Mouse (Mus musculus) layer of hippocampus, postnatal 10 days (tissue): ENCODE results near the gene Med19. TPM values are rescaled to one million over a fixed set of nuclear protein-coding genes. Genes with fewer than 3 reads are reported as not detected.
A peak's percentile ranks its signal among the peaks of the same experiment; 100 is the strongest.
"Not testable (repeated sequence)": the region's sequence is repeated elsewhere in the genome, so short reads cannot be mapped to it uniquely, and the experiment has no call there.

ENCODE experiments used
- DNase-seq, 2 experiments: peaks; one replicate each; pipeline ENCODE4 v3.0.0; 2021; ENCODE audit warnings: low spot score in 2 of 2
- total RNA-seq, 2 experiments: library from RNA; stranded (reverse); gene quantifications; 2 replicates each; pipeline ENCODE4 v1.2.3; 2021

Gene Med19
- total RNA-seq, 2 experiments from 2014 or later, result 33.0 to 38.8 TPM

- no peak for DNase-seq
These were observed 12.1 kb upstream of the Med19 start for GRCm38 (mm10) chr2:84666081-84666480.

- DNase-seq, result no peak
These were observed 8.2 kb upstream of the Med19 start for GRCm38 (mm10) chr2:84669828-84670568.

DNA sequence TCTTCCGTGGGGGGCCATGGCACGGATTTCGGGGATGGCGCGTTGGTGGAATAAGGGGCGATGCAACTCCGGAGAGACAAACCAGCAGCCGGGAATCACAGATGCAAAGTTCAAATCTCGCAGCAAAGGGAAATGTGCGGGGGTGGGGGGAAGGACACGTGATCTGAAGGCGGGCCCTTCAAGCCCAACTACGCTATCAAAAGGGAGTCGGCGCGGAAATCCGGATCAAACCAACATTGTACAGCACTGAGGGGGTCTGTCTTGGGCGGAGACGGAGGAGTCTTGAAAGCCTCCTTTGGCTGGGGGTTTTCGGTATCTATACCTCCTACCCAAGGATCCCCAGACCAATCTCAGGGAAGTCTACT lies 7.7 kb upstream of the Med19 start, which contains the start of gene Selenoh:
Gene Selenoh (minus strand): TSS at position 202 of the 365 bp plus-strand sequence.
- DNase-seq, result peak; percentile 82 to 88

GRCm38 (mm10) chr2:84671535-84671934 lies 6.7 kb upstream of the Med19 start:
- not testable (repeated sequence) for DNase-seq

DNA sequence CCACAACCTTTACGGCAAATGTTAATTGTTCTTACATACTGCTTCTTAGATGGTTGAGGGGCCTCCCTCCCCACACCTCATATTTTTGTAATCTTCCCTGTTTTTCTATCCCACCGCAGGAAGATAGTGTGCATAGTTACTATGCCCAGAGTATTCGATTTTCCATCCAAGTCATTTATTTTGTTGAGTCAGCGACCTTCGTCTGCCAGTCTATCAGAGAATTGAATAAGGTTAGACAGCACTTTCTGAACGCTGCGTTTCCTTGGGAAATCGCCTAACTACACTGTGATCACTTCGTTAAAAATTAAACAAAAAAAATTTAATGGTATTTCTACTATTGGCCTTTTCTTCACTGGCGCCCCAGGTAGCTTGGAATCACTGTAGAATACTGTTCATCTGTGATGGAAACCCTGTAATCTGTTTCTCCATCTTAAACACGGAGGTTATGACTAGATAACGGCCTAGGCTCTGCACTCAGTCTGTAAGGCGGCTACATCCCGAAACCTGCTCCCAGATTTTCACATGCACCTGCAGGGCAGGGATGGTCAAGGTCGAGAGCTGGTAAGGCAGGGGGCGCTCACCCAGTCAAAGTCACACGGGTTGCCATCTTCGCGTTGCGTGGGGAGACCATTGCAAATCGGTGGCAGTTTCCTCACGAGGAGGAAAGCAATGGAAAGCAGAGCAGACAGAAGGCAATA lies 783 bp upstream of the Med19 start:
- no peak for DNase-seq

DNA sequence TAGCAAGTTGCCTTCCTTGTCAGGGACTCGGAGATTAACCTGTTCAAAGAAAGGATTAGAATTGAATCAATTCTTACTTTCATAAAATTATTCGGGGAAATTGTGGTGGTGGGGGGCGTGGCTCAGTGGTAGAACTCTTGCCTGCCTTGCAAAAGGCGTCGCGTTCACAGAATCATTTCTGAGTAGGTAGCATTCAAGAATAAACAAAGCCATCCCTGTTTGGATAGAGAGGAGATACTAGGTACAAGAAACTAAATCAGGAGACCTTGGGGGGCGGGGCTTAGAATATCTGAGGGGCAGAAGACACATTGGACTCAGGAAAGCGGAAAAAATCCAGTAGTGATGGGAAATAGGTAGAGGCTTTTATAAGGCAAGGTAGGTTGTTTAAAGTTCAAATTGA lies 814 bp downstream of the Med19 start, which contains the start of gene Tmx2:
Gene Tmx2 (minus strand): TSS at position 125 of the 400 bp plus-strand sequence.
- DNase-seq, result no peak

- DNase-seq, result no peak
These were observed 4.5 kb downstream of the Med19 start for GRCm38 (mm10) chr2:84682605-84683183.

DNA sequence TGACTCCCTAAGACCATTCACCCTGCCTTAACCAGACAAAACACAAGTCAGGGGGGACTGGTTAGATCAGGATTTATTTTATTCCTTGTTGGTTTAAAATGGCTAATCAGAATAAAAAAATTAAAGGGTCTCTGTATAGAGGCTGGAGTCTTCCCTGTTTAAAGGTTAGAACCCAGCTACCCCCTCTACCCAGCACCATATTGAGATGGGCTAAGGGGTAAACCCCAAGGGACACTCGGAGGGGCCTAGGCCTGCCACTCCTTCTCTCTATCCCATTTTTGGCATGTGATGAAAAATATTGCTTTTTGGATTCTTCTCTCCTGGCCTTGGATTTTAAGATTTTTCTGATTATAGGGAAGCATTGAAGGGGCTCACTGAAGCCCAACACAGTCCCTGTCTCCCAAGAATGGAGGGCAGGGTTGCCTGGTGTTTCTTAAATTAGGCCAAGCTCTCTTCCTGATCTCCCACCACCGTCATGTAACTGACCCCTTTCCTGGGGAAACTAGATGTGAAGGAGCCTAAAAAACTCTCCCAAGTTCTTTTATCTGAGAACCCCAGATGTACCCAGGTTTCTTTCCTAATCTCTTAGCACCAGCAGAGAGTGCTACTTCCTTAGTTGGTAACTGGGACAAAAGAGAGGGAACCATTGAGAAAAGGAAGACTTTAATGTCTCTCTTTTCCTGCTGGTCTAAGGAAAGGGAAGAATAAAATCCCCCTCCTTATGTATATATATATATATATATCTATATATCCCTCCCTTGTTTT lies 10.1 kb downstream of the Med19 start:
- DNase-seq, result no peak

GRCm38 (mm10) chr2:84690050-84690449 lies 11.8 kb downstream of the Med19 start:
- DNase-seq, result peak in 1 of 2 experiments; percentile 23

DNA sequence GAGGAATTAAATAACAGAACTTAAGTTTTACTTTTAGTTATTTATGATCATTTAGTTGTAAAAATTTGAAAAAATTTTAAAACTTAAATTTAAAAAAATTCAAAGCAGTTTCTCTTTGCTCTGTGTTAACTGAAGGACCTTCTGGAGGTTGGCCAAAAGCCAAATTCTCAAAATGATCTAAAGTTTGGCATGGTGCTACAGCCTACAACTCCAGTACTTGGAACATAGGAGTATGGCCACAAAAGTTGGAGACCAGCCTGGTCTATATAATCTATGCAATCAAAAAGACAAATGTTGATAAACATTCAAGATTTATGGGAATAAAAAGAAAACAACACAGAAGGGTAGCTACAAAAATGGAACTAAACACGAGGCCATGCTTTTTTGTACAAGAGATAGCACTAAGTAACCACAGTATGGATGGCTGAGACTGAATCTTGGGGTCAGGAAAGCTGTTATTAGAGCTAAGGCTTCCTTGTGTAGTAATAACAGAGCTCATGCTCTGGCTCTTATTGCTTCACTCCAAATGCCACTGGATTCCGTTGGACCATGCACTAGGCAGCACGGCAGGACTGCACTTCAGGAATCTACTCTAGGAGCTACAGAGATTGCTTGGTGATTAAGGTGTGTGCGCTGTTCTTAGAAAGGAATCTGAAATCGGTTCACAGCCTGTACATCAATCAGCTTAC lies 16.9 kb downstream of the Med19 start:
- no peak for DNase-seq

- no peak for DNase-seq
These were observed 25.3 kb downstream of the Med19 start for GRCm38 (mm10) chr2:84703497-84703896.

GRCm38 (mm10) chr2:84704329-84704728 lies 26.1 kb downstream of the Med19 start:
- no peak for DNase-seq

GRCm38 (mm10) chr2:84705295-84705694 lies 27.1 kb downstream of the Med19 start:
- DNase-seq, result no peak

DNA sequence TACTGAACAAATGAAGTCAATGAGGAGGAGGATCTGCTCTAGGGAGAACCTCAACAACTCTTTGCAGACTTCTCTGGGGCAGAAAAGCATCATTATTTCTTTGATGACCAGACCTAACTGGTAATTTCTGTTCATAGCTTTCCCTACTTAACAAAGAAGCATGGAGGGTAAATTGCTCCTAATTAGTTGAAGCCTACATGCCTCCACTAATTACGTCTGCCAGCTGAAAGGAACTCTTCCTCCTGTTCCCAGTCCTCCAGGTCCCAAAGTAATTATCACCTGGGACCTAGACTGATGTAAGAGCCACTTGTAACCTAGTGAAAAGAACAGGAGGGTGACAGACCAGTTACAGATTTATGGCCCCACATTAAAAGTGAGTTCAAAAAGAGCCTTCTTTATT lies 29.3 kb downstream of the Med19 start:
- no peak for DNase-seq

GRCm38 (mm10) chr2:84711898-84712297 lies 33.7 kb downstream of the Med19 start:
- no peak for DNase-seq

DNA sequence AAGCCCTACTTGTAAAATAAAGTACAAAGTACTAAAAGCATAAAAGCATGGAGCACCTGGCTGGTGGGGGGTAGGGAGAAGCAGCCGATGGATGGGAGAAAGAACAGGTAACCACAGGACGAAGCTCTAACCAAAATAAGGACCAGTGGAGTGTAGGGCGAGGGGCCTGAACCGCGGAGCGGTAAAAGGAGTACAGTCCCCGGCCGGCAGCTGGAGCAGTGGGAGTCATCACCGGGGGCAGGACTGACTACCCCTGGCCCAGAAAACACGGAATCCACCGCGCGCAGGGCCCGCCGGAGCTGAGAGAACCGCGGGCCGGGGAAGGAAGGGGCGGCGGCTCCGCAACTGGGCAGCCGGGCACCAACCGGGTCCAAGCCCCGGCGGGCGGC lies 36.2 kb downstream of the Med19 start:
- no peak for DNase-seq

DNA sequence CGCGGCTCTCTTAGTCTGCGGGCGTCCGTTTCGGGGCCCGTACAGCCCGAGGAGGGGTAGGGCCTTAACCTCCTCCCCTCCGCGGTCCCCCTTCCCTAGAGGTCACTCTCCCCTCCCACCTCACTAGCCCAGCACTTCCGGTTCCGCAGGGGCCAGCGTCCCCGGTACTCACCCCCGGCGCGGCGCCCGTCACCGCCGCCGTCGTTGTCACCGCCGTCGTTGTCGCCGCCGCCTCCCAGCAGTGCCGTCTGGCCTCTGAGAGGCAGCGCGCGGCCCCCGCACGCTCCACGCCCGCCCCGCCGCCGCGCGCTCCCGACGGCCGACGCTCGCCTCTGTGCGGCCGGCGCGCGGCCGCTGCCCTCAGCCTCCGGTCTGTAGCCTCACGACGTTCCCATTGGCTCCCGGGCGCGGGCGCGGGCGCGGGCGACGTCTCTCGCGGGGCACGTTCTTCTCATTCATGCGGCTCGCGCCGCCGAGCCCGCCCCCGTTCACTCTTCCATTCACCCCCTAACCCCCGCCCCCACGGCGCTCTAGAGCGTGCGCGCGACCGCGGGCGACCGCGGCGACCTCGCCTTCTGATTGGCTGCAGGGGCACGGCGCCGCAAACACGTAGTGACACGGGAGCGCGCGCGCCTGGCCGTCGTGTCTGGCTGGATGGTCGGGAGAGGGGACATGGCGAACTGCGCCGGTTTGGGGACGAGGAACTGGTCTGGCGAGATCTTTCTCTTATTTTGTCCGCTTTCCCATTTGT lies 36.8 kb downstream of the Med19 start, which contains the start of gene Zdhhc5:
Gene Zdhhc5 (minus strand): TSS at position 370 of the 751 bp plus-strand sequence.
- DNase-seq, result peak; percentile 98 to 99

- DNase-seq, result peak; percentile 61 to 71
These were observed 37.6 kb downstream of the Med19 start for GRCm38 (mm10) chr2:84715562-84716361.
